Mouse (Mus musculus): ENCODE measurements at regions not wholly inside any gene's neighbourhood (a gene's known extent, or its start where the extent isn't known, plus 50 kb on each side); places are given as distances from the start of the nearest gene placed in this dataset.
A peak's percentile ranks its signal among the peaks of the same experiment; 100 is the strongest.

DNA sequence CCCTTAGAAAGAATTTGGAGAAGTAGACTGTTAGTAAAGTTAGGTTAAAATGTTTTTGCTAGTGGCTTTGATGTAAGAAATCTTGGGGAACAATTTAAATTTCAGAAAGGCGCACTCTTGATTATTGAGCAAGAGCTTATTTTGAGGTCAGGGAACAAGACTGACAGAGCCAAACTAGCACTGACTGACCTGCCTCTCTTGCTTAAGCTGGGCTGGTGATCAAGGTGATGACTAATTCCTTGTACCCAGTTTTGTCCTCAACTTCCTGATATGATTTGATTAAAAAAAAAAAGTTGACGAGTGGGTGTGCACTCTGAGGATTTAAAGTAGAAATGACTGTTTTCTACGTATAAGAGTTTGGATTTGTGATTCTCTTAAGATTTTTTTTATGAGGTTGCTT lies 124.2 kb upstream of the Usp24 start:
- no peaks in the 10 kb centered on the region for H3K4me1 ChIP-seq (ENCODE audit: control insufficient read depth, insufficient read depth, low read length)
- H3K27ac ChIP-seq (ENCODE audit: low read length), result no peak overlapping the region
- WGBS, result 92% methylated on average over 3 of the region's 3 CpGs
- H3K36me3 ChIP-seq (ENCODE audit: control insufficient read depth, insufficient read depth, low read length), result no peaks in the 10 kb centered on the region
- no peaks in the 10 kb centered on the region for H3K9me3 ChIP-seq (replicated peaks; ENCODE audit: control insufficient read depth, low read length, poor library complexity, severe bottlenecking)
- H3K4me2 ChIP-seq (ENCODE audit: low read length), result no peak overlapping the region
- no peak for ATAC-seq
- H3K9ac ChIP-seq (ENCODE audit: low read depth, low read length), result no peak overlapping the region
- H3K27me3 ChIP-seq (ENCODE audit: control insufficient read depth, insufficient read depth, low read depth, low read length), result no peaks in the 10 kb centered on the region
- H3K4me3 ChIP-seq (ENCODE audit: low read depth, low read length), result no peak overlapping the region

GRCm38 (mm10) chr4:106193204-106193945 lies 122.6 kb upstream of the Usp24 start:
- Histone ChIP-seq H3K9ac (ENCODE audit: low read depth, low read length) (no peak overlapping the region), H3K9me3 (replicated peaks; ENCODE audit: control insufficient read depth, low read length, poor library complexity, severe bottlenecking) (no peaks in the 10 kb centered on the region), H3K36me3 (ENCODE audit: control insufficient read depth, insufficient read depth, low read length) (no peaks in the 10 kb centered on the region), H3K27ac (ENCODE audit: low read length) (no peak overlapping the region), H3K4me1 (ENCODE audit: control insufficient read depth, insufficient read depth, low read length) (no peaks in the 10 kb centered on the region), H3K4me2 (ENCODE audit: low read length) (no peak overlapping the region), H3K4me3 (ENCODE audit: low read depth, low read length) (no peak overlapping the region), H3K27me3 (ENCODE audit: control insufficient read depth, insufficient read depth, low read depth, low read length) (no peaks in the 10 kb centered on the region)
- no peak for ATAC-seq
- 75% methylated on average over 3 of the region's 3 CpGs for WGBS

- Histone ChIP-seq H3K4me1 (ENCODE audit: control insufficient read depth, insufficient read depth, low read length) (peaks cover 11% of the 10 kb centered on the region; the same call in 1 of the 2 replicates), H3K27me3 (ENCODE audit: control insufficient read depth, insufficient read depth, low read depth, low read length) (no peaks in the 10 kb centered on the region), H3K9me3 (replicated peaks; ENCODE audit: control insufficient read depth, low read length, poor library complexity, severe bottlenecking) (no peaks in the 10 kb centered on the region), H3K9ac (ENCODE audit: low read depth, low read length) (no peak overlapping the region), H3K4me2 (ENCODE audit: low read length) (no peak overlapping the region), H3K27ac (ENCODE audit: low read length) (no peak overlapping the region), H3K36me3 (ENCODE audit: control insufficient read depth, insufficient read depth, low read length) (no peaks in the 10 kb centered on the region), H3K4me3 (ENCODE audit: low read depth, low read length) (no peak overlapping the region)
- WGBS, result 90% methylated on average over 3 of the region's 3 CpGs
- no peak for ATAC-seq
These were observed 120.4 kb upstream of the Usp24 start for GRCm38 (mm10) chr4:106195497-106196166.

GRCm38 (mm10) chr4:106199833-106200232 lies 116.2 kb upstream of the Usp24 start:
- H3K4me1 ChIP-seq (ENCODE audit: control insufficient read depth, insufficient read depth, low read length), result peaks cover 11% of the 10 kb centered on the region; the same call in 1 of the 2 replicates
- WGBS, result 5% methylated on average over 11 of the region's 11 CpGs
- no peaks in the 10 kb centered on the region for H3K9me3 ChIP-seq (replicated peaks; ENCODE audit: control insufficient read depth, low read length, poor library complexity, severe bottlenecking)
- 0 out of 2 replicates have a peak overlapping the region, but pooled peaks have one; percentile 40 for H3K9ac ChIP-seq (ENCODE audit: low read depth, low read length)
- no peaks in the 10 kb centered on the region for H3K27me3 ChIP-seq (ENCODE audit: control insufficient read depth, insufficient read depth, low read depth, low read length)
- no peak for ATAC-seq
- H3K36me3 ChIP-seq (ENCODE audit: control insufficient read depth, insufficient read depth, low read length), result no peaks in the 10 kb centered on the region
- H3K4me2 ChIP-seq (ENCODE audit: low read length), result peak overlapping the region; percentile 31
- H3K4me3 ChIP-seq (ENCODE audit: low read depth, low read length), result no peak overlapping the region
- no peak overlapping the region for H3K27ac ChIP-seq (ENCODE audit: low read length)

- WGBS, result 39% methylated on average over 6 of the region's 6 CpGs
- H3K4me2 ChIP-seq (ENCODE audit: low read length), result peak overlapping the region; percentile 31
These were observed 115.8 kb upstream of the Usp24 start for GRCm38 (mm10) chr4:106200241-106200640.

DNA sequence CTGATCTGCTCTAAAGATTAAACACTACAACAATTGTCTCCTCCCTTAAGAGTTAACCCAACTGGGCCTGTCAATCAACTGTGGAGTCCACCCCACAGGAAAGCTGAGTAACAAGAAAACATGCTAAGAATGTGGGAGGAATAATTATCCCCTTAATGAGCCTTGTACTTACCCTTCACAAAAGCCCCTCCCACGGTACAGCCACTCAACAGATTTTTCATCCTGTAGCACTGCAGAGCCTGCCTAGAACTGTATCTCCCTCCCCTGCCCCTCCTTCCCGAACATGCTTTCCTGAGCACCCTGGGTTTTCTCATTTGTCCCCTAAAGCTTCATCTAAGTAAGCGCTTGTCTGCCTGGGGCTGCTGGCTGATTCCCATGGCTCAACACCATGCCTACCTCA lies 113.5 kb upstream of the Usp24 start:
- WGBS, result 34% methylated on average over 3 of the region's 3 CpGs
- H3K9me3 ChIP-seq (replicated peaks; ENCODE audit: control insufficient read depth, low read length, poor library complexity, severe bottlenecking), result no peaks in the 10 kb centered on the region
- no peaks in the 10 kb centered on the region for H3K27me3 ChIP-seq (ENCODE audit: control insufficient read depth, insufficient read depth, low read depth, low read length)
- H3K27ac ChIP-seq (ENCODE audit: low read length), result no peak overlapping the region
- peaks cover 11% of the 10 kb centered on the region; the same call in 1 of the 2 replicates for H3K4me1 ChIP-seq (ENCODE audit: control insufficient read depth, insufficient read depth, low read length)
- H3K4me3 ChIP-seq (ENCODE audit: low read depth, low read length), result no peak overlapping the region
- no peaks in the 10 kb centered on the region for H3K36me3 ChIP-seq (ENCODE audit: control insufficient read depth, insufficient read depth, low read length)
- H3K4me2 ChIP-seq (ENCODE audit: low read length), result no peak overlapping the region
- ATAC-seq, result no peak
- H3K9ac ChIP-seq (ENCODE audit: low read depth, low read length), result no peak overlapping the region

More at GRCm38 (mm10) chr4:106200241-106200640, 115.8 kb upstream of the Usp24 start:
- no peak overlapping the region for H3K27ac ChIP-seq (ENCODE audit: low read length)
- H3K9me3 ChIP-seq (replicated peaks; ENCODE audit: control insufficient read depth, low read length, poor library complexity, severe bottlenecking), result no peaks in the 10 kb centered on the region
- H3K4me1 ChIP-seq (ENCODE audit: control insufficient read depth, insufficient read depth, low read length), result peaks cover 11% of the 10 kb centered on the region; the same call in 1 of the 2 replicates
- no peak overlapping the region for H3K9ac ChIP-seq (ENCODE audit: low read depth, low read length)
- H3K36me3 ChIP-seq (ENCODE audit: control insufficient read depth, insufficient read depth, low read length), result no peaks in the 10 kb centered on the region
- no peaks in the 10 kb centered on the region for H3K27me3 ChIP-seq (ENCODE audit: control insufficient read depth, insufficient read depth, low read depth, low read length)
- no peak overlapping the region for H3K4me3 ChIP-seq (ENCODE audit: low read depth, low read length)
- peak; percentile 54; the same call in 1 of the 2 replicates for ATAC-seq

DNA sequence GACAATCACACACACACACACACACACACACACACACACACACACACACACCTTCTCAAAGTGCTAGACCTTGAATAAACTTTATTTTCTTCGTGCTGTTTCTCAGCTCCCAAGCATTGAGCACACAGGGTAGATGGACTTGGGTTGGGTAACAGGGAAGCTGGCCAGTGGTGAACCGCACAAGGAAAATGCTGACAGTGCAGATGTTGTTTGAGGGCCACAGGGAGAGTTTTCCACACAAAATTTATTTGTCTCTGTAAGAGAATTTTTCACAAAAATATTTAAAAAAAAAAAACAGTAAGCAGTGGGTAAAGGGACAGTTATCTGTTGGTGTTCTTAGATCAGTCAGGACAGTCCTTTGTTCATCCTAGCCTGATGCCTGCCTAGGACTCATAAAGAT lies 110.8 kb upstream of the Usp24 start:
- Histone ChIP-seq H3K4me3 (ENCODE audit: low read depth, low read length) (no peak overlapping the region), H3K9ac (ENCODE audit: low read depth, low read length) (no peak overlapping the region), H3K36me3 (ENCODE audit: control insufficient read depth, insufficient read depth, low read length) (no peaks in the 10 kb centered on the region), H3K27ac (ENCODE audit: low read length) (no peak overlapping the region), H3K27me3 (ENCODE audit: control insufficient read depth, insufficient read depth, low read depth, low read length) (no peaks in the 10 kb centered on the region), H3K4me1 (ENCODE audit: control insufficient read depth, insufficient read depth, low read length) (peaks cover 3% of the 10 kb centered on the region; the same call in 1 of the 2 replicates), H3K9me3 (replicated peaks; ENCODE audit: control insufficient read depth, low read length, poor library complexity, severe bottlenecking) (no peaks in the 10 kb centered on the region), H3K4me2 (ENCODE audit: low read length) (no peak overlapping the region)
- ATAC-seq, result no peak
- WGBS, result 87% methylated on average over 2 of the region's 2 CpGs

- ATAC-seq, result no peak
- Histone ChIP-seq H3K9ac (ENCODE audit: low read depth, low read length) (no peak overlapping the region), H3K27me3 (ENCODE audit: control insufficient read depth, insufficient read depth, low read depth, low read length) (no peaks in the 10 kb centered on the region), H3K36me3 (ENCODE audit: control insufficient read depth, insufficient read depth, low read length) (no peaks in the 10 kb centered on the region), H3K9me3 (replicated peaks; ENCODE audit: control insufficient read depth, low read length, poor library complexity, severe bottlenecking) (no peaks in the 10 kb centered on the region), H3K4me1 (ENCODE audit: control insufficient read depth, insufficient read depth, low read length) (no peaks in the 10 kb centered on the region), H3K27ac (ENCODE audit: low read length) (no peak overlapping the region), H3K4me2 (ENCODE audit: low read length) (no peak overlapping the region), H3K4me3 (ENCODE audit: low read depth, low read length) (no peak overlapping the region)
- WGBS, result 59% methylated on average over 2 of the region's 2 CpGs
These were observed 110.0 kb upstream of the Usp24 start for GRCm38 (mm10) chr4:106206023-106206422.

- H3K4me3 ChIP-seq (ENCODE audit: low read depth, low read length), result no peak overlapping the region
- 89% methylated on average over 11 of the region's 11 CpGs for WGBS
These were observed 106.5 kb upstream of the Usp24 start for GRCm38 (mm10) chr4:106209465-106209864.

More at GRCm38 (mm10) chr4:106209465-106209864, 106.5 kb upstream of the Usp24 start:
- Histone ChIP-seq H3K9me3 (replicated peaks; ENCODE audit: control insufficient read depth, low read length, poor library complexity, severe bottlenecking) (no peaks in the 10 kb centered on the region), H3K4me1 (ENCODE audit: control insufficient read depth, insufficient read depth, low read length) (no peaks in the 10 kb centered on the region), H3K4me2 (ENCODE audit: low read length) (no peak overlapping the region), H3K36me3 (ENCODE audit: control insufficient read depth, insufficient read depth, low read length) (no peaks in the 10 kb centered on the region), H3K27ac (ENCODE audit: low read length) (no peak overlapping the region), H3K27me3 (ENCODE audit: control insufficient read depth, insufficient read depth, low read depth, low read length) (no peaks in the 10 kb centered on the region), H3K9ac (ENCODE audit: low read depth, low read length) (no peak overlapping the region)
- no peak for ATAC-seq
